Mouse (Mus musculus): Measurements from ENCODE around the gene Cpm. TPM values are rescaled to one million over a fixed set of nuclear protein-coding genes. Genes with fewer than 3 reads are reported as not detected.
"Not testable (repeated sequence)": the region's sequence is repeated elsewhere in the genome, so short reads cannot be mapped to it uniquely, and the experiment has no call there.

Gene Cpm
- polyA plus RNA-seq, 1 experiment from 2014 or later, result 83.7 TPM

DNA sequence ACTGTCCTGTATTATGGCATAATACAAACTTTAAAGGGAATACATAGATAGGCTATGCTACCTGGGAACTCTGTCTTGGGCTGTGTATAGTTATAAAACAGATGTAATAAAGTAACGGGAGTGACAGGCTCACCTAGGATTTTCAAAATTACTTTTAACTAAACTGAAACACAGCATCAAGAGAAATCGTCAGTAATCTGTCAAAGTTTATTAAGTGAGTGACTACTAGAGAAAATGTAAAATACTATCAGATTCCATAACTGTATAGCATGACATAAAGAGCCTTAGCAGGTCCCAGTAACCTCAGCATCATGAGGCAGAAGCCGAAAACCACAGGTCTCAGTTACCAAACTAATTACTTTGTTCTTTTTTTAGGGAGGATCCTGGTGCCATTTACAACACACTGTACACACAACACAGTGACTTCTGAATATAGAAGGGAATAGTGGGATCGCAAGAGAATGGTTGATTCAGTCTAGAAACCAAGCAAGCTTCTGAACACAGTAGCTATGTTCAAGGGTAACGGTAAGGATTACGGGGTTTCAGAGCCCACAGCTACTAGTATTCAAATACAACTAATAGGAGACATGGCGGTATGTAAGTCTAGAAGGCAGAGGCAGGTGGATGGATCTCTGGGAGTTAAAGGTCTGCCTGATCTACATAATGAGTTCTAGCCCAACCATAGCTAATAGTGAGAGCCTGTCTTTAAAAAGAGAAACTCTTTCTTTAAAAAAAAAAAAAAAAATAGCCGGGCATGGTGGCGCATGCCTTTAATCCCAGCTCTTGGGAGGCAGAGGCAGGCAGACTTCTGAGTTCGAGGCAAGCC lies 69.2 kb downstream of the Cpm start:
- Histone ChIP-seq H3K4me1 (replicated peaks; ENCODE audit: control insufficient read depth, insufficient read depth, low read length) (no peaks in the 10 kb centered on the region), H3K4me2 (ENCODE audit: low read depth, low read length) (no peak overlapping the region), H3K4me3 (ENCODE audit: low read length) (no peak overlapping the region), H3K9me3 (ENCODE audit: control insufficient read depth, low read length) (no peaks in the 10 kb centered on the region), H3K36me3 (ENCODE audit: control insufficient read depth, insufficient read depth, low read length) (peaks cover 71% of the 10 kb centered on the region), H3K27me3 (ENCODE audit: control insufficient read depth, insufficient read depth, low read depth, low read length) (no peaks in the 10 kb centered on the region), H3K9ac (ENCODE audit: low read length) (no peak overlapping the region), H3K27ac (ENCODE audit: low read length) (no peak overlapping the region)
- 95% methylated on average over 10 of the region's 10 CpGs for WGBS
- ATAC-seq (ENCODE audit: low read depth), result no peak

DNA sequence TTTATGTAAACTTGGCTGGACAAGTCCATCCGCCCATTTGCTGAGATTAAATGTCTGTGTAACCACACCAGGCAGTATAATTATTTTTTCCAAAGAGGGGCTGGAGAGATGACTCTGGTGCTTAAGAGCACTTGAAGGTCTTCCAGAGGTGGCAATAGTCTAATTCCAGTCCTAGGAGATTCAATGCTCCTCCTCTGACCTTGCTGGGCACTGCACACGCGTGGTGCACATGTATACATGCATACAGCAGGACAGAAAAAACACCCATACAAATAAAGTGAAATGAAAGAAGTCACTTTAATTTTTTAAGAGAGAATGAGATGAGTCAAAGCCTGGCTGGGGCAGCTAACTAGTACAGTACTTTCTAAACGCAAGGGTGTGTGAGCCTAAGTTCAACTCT lies 70.6 kb downstream of the Cpm start:
- H3K27me3 ChIP-seq (ENCODE audit: control insufficient read depth, insufficient read depth, low read depth, low read length), result no peaks in the 10 kb centered on the region
- H3K36me3 ChIP-seq (ENCODE audit: control insufficient read depth, insufficient read depth, low read length), result peaks cover 66% of the 10 kb centered on the region
- H3K4me1 ChIP-seq (replicated peaks; ENCODE audit: control insufficient read depth, insufficient read depth, low read length), result no peaks in the 10 kb centered on the region
- no peak overlapping the region for H3K9ac ChIP-seq (ENCODE audit: low read length)
- no peak overlapping the region for H3K27ac ChIP-seq (ENCODE audit: low read length)
- no peaks in the 10 kb centered on the region for H3K9me3 ChIP-seq (ENCODE audit: control insufficient read depth, low read length)
- no peak overlapping the region for H3K4me3 ChIP-seq (ENCODE audit: low read length)
- no peak overlapping the region for H3K4me2 ChIP-seq (ENCODE audit: low read depth, low read length)
- ATAC-seq (ENCODE audit: low read depth), result no peak
- 88% methylated on average over 4 of the region's 4 CpGs for WGBS

- Histone ChIP-seq H3K9ac (ENCODE audit: low read length) (no peak overlapping the region), H3K27ac (ENCODE audit: low read length) (no peak overlapping the region), H3K9me3 (ENCODE audit: control insufficient read depth, low read length) (no peaks in the 10 kb centered on the region), H3K4me1 (replicated peaks; ENCODE audit: control insufficient read depth, insufficient read depth, low read length) (no peaks in the 10 kb centered on the region), H3K36me3 (ENCODE audit: control insufficient read depth, insufficient read depth, low read length) (peaks cover 66% of the 10 kb centered on the region), H3K4me3 (ENCODE audit: low read length) (no peak overlapping the region), H3K4me2 (ENCODE audit: low read depth, low read length) (no peak overlapping the region), H3K27me3 (ENCODE audit: control insufficient read depth, insufficient read depth, low read depth, low read length) (no peaks in the 10 kb centered on the region)
- 89% methylated on average over 1 of the region's 1 CpGs for WGBS
- no peak for ATAC-seq (ENCODE audit: low read depth)
These were observed 71.2 kb downstream of the Cpm start for GRCm38 (mm10) chr10:117700450-117700849.

DNA sequence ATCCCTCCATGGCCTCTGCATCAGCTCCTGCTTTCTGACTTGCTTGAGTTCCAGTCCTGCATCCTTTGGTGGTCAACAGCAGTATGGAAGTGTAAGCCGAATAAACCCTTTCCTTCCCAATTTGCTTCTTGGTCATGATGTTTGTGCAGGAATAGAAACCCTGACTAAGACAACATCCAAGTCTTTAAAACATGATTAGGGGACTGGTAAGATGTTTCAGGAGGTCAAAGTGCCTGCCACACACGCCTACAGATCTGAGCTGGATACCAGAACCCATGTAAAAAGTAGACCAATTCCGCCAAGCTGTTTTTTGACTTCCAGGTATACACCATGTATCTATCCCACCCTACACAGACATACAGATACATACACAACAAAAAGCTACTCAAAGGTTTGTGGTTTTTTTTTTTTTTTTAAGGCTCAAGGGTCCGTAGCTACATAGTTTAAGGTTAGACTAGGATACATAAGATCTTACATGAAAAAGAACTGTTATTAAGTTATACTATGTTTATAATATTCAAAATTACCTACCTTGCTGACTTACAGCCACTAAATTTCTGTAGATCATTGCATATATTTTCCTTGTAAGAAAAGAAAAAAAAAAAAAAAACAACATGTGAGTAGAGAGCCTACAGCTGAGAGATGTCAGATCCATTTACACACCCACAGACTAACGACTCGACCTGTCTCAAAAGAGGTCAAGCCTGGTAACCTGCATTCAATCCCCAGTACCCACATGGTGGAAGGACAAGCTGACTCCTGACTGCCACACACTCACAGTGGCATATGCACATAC lies 71.9 kb downstream of the Cpm start:
- WGBS, result 89% methylated on average over 6 of the region's 6 CpGs
- Histone ChIP-seq H3K27ac (ENCODE audit: low read length) (no peak overlapping the region), H3K4me3 (ENCODE audit: low read length) (no peak overlapping the region), H3K4me2 (ENCODE audit: low read depth, low read length) (no peak overlapping the region), H3K9me3 (ENCODE audit: control insufficient read depth, low read length) (no peaks in the 10 kb centered on the region), H3K36me3 (ENCODE audit: control insufficient read depth, insufficient read depth, low read length) (peaks cover 59% of the 10 kb centered on the region), H3K27me3 (ENCODE audit: control insufficient read depth, insufficient read depth, low read depth, low read length) (no peaks in the 10 kb centered on the region), H3K9ac (ENCODE audit: low read length) (no peak overlapping the region), H3K4me1 (replicated peaks; ENCODE audit: control insufficient read depth, insufficient read depth, low read length) (no peaks in the 10 kb centered on the region)
- ATAC-seq (ENCODE audit: low read depth), result no peak

GRCm38 (mm10) chr10:117702024-117702833 lies 72.9 kb downstream of the Cpm start:
- ATAC-seq (ENCODE audit: low read depth), result no peak
- 0 out of 2 replicates have a peak, but pooled peaks cover 3% of the 10 kb centered on the region for H3K4me1 ChIP-seq (replicated peaks; ENCODE audit: control insufficient read depth, insufficient read depth, low read length)
- WGBS, result 94% methylated on average over 6 of the region's 6 CpGs

GRCm38 (mm10) chr10:117703506-117703905 lies 74.2 kb downstream of the Cpm start:
- no peak overlapping the region for H3K27ac ChIP-seq (ENCODE audit: low read length)
- H3K9me3 ChIP-seq (ENCODE audit: control insufficient read depth, low read length), result no peaks in the 10 kb centered on the region
- H3K4me1 ChIP-seq (replicated peaks; ENCODE audit: control insufficient read depth, insufficient read depth, low read length), result 0 out of 2 replicates have a peak, but pooled peaks cover 3% of the 10 kb centered on the region
- 82% methylated on average over 3 of the region's 3 CpGs for WGBS
- no peak overlapping the region for H3K4me2 ChIP-seq (ENCODE audit: low read depth, low read length)
- no peak overlapping the region for H3K4me3 ChIP-seq (ENCODE audit: low read length)
- no peak overlapping the region for H3K9ac ChIP-seq (ENCODE audit: low read length)
- ATAC-seq (ENCODE audit: low read depth), result no peak
- no peaks in the 10 kb centered on the region for H3K27me3 ChIP-seq (ENCODE audit: control insufficient read depth, insufficient read depth, low read depth, low read length)
- peaks cover 53% of the 10 kb centered on the region for H3K36me3 ChIP-seq (ENCODE audit: control insufficient read depth, insufficient read depth, low read length)

More at GRCm38 (mm10) chr10:117702024-117702833, 72.9 kb downstream of the Cpm start:
- Histone ChIP-seq H3K4me2 (ENCODE audit: low read depth, low read length) (no peak overlapping the region), H3K9ac (ENCODE audit: low read length) (no peak overlapping the region), H3K27ac (ENCODE audit: low read length) (no peak overlapping the region), H3K4me3 (ENCODE audit: low read length) (no peak overlapping the region), H3K9me3 (ENCODE audit: control insufficient read depth, low read length) (no peaks in the 10 kb centered on the region), H3K27me3 (ENCODE audit: control insufficient read depth, insufficient read depth, low read depth, low read length) (no peaks in the 10 kb centered on the region), H3K36me3 (ENCODE audit: control insufficient read depth, insufficient read depth, low read length) (peaks cover 61% of the 10 kb centered on the region)

DNA sequence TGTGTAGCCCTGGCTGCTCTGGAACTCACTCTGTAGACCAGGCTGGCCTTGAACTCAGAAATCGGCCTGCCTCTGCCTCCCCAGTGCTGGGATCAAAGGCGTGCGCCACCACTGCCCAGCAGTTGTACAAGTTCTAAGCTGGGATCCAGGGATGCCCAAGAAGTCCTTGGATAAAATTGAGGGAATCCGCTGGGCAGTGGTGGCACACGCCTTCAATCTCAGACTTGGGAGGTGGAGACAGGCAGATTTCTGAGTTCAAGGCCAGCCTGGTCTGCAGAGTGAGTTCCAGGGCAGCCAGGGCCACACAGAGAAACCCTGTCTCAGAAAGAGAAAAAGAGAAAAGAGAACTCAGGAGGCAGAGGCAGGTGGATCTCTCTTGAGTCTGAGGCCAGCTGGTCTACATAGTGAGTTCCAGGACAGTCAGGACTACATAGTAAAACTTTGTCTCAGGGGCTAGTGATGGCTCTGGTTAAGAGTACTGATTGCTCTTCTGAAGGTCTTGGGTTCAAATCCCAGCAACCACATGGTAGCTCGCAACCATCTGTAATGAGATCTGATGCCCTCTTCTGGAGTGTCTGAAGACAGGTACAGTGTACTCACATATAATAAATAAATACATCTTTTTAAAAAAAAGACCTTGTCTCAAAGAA lies 75.1 kb downstream of the Cpm start:
- not testable (repeated sequence) for ATAC-seq (ENCODE audit: low read depth); H3K4me3 ChIP-seq (ENCODE audit: low read length); H3K9me3 ChIP-seq (ENCODE audit: control insufficient read depth, low read length); H3K4me1 ChIP-seq (replicated peaks; ENCODE audit: control insufficient read depth, insufficient read depth, low read length); H3K27me3 ChIP-seq (ENCODE audit: control insufficient read depth, insufficient read depth, low read depth, low read length); H3K27ac ChIP-seq (ENCODE audit: low read length); H3K9ac ChIP-seq (ENCODE audit: low read length); H3K4me2 ChIP-seq (ENCODE audit: low read depth, low read length)
- 98% methylated on average over 6 of the region's 6 CpGs for WGBS
- H3K36me3 ChIP-seq (ENCODE audit: control insufficient read depth, insufficient read depth, low read length), result peaks cover 48% of the 10 kb centered on the region

GRCm38 (mm10) chr10:117704964-117705335 lies 75.7 kb downstream of the Cpm start:
- Histone ChIP-seq H3K9ac (ENCODE audit: low read length) (no peak overlapping the region), H3K9me3 (ENCODE audit: control insufficient read depth, low read length) (no peaks in the 10 kb centered on the region), H3K36me3 (ENCODE audit: control insufficient read depth, insufficient read depth, low read length) (peaks cover 45% of the 10 kb centered on the region), H3K27ac (ENCODE audit: low read length) (no peak overlapping the region), H3K4me2 (ENCODE audit: low read depth, low read length) (no peak overlapping the region), H3K4me3 (ENCODE audit: low read length) (no peak overlapping the region), H3K27me3 (ENCODE audit: control insufficient read depth, insufficient read depth, low read depth, low read length) (no peaks in the 10 kb centered on the region), H3K4me1 (replicated peaks; ENCODE audit: control insufficient read depth, insufficient read depth, low read length) (peaks cover 10% of the 10 kb centered on the region)
- WGBS, result 95% methylated on average over 6 of the region's 6 CpGs
- ATAC-seq (ENCODE audit: low read depth), result no peak

Data from lung, embryonic 16.5 days (tissue).